Mouse (Mus musculus): ENCODE measurements around the gene Gm29735. TPM values are rescaled to one million over a fixed set of nuclear protein-coding genes. Genes with fewer than 3 reads are reported as not detected.
"Not testable (repeated sequence)": the region's sequence is repeated elsewhere in the genome, so short reads cannot be mapped to it uniquely, and the experiment has no call there.

Gene Gm29735
- not detected in 2 replicates for total RNA-seq (2014; rRNA removed; ENCODE audit: low replicate concordance)
- not detected in 2 replicates for polyA plus RNA-seq (2015; fragmentation: Nextera tagmentation; extraction: Ambion mirVana)

DNA sequence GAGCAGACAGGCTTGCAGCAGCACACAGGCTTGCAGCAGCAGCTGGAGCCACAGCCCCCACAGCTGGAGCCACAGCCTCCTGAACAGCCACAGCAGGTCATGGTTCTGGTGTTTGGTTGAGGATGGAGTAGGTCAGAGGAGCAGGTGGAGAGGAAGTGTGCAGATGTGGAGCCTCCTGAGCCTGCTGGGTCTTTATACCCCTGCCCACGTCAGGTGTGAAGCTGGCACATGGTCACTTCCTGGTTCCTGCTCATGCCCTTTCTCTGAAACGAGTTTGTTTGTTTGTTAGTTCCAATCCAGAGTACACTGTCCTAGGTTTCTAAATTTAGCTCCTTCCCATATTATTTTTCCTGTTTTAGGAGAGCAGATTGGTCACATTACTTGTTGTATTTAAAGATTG is at the start of gene Gm29735:
Gm29735 (minus strand) TSS at position 101 of the 400 bp plus-strand sequence.
- not testable (repeated sequence) for H3K4me2 ChIP-seq (ENCODE audit: low read depth, low read length); H3K4me3 ChIP-seq (ENCODE audit: low read depth, low read length); H3K27me3 ChIP-seq (ENCODE audit: control insufficient read depth, insufficient read depth, low read length); ATAC-seq (ENCODE audit: insufficient read depth, low read depth); DNase-seq (ENCODE audit: low spot score); H3K9ac ChIP-seq (replicated peaks; ENCODE audit: low read depth, low read length); H3K36me3 ChIP-seq (replicated peaks; ENCODE audit: control insufficient read depth, insufficient read depth, low read length); H3K27ac ChIP-seq (ENCODE audit: low read depth); H3K9me3 ChIP-seq (replicated peaks; ENCODE audit: control insufficient read depth, low read length); H3K4me1 ChIP-seq (ENCODE audit: control insufficient read depth, insufficient read depth)
- WGBS, result 26% methylated on average over 2 of the region's 2 CpGs

DNA sequence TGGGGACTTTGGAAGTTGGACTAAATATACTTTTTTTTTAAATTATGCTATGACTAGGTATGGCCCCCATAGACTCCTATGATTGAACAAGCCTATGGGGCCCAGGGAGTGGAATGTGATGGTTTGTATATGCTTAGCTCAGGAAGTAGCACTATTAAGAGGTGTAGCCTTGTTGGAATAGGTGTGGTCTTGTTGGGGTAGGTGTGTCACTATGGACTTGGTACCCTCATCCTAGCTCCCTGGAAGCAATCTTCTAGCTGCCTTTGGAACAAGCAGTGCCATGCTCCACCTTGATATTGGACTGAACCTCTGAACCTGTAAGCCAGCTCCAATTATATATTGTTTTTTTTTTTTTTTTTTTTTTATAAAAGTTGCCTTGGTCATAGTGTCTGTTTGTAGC is 48.6 kb upstream of the Gm29735 start:
- Histone ChIP-seq H3K4me3 (ENCODE audit: low read depth, low read length) (no peak overlapping the region), H3K9me3 (replicated peaks; ENCODE audit: control insufficient read depth, low read length) (no peaks in the 10 kb centered on the region), H3K9ac (replicated peaks; ENCODE audit: low read depth, low read length) (no peak overlapping the region), H3K27ac (ENCODE audit: low read depth) (no peak overlapping the region), H3K4me1 (ENCODE audit: control insufficient read depth, insufficient read depth) (no peaks in the 10 kb centered on the region), H3K27me3 (ENCODE audit: control insufficient read depth, insufficient read depth, low read length) (no peaks in the 10 kb centered on the region), H3K36me3 (replicated peaks; ENCODE audit: control insufficient read depth, insufficient read depth, low read length) (no peaks in the 10 kb centered on the region), H3K4me2 (ENCODE audit: low read depth, low read length) (no peak overlapping the region)
- TF ChIP-seq CTCF (IDR thresholded peaks at IDR 0.05; ENCODE audit: low read depth), result no peak
- TF ChIP-seq EP300 (IDR thresholded peaks at IDR 0.05; ENCODE audit: low read depth), result no peak
- ATAC-seq (ENCODE audit: insufficient read depth, low read depth) (no peak), DNase-seq (ENCODE audit: low spot score) (no peak)

DNA sequence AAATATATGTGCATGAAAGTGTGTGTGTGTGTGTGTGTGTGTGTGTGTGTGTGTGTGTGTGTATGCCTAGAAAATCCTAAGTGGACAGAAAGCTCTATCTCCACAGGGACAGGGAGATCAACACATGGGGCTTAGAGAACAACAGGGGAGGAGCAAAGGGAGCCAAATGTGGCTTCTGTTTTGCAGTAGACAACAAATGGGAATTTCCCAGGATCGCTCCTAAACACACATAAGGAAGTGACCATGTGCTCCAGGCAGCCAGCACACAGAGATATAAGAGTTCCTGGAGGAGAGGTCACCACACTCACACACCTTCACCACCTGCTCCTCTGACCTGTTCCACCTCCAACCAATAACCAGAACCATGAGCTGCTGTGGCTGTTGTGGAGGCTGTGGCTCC is 44.2 kb upstream of the Gm29735 start, which contains the start of gene Krtap5-3:
Krtap5-3 (plus strand) TSS at position 301 of the 400 bp plus-strand sequence.
- H3K4me2 ChIP-seq (ENCODE audit: low read depth, low read length), result no peak within 1 kb of the TSS
- ATAC-seq (ENCODE audit: insufficient read depth, low read depth) (no peak), DNase-seq (ENCODE audit: low spot score) (no peak)
- 57% methylated on average over 1 of the region's 1 CpGs for WGBS
- H3K4me1 ChIP-seq (ENCODE audit: control insufficient read depth, insufficient read depth), result no peaks in the 10 kb centered on the region
- no peak within 1 kb of the TSS for H3K27ac ChIP-seq (ENCODE audit: low read depth)
- H3K4me3 ChIP-seq (ENCODE audit: low read depth, low read length), result no peak within 1 kb of the TSS
- no peak within 1 kb of the TSS for H3K9ac ChIP-seq (replicated peaks; ENCODE audit: low read depth, low read length)
- H3K9me3 ChIP-seq (replicated peaks; ENCODE audit: control insufficient read depth, low read length), result no peaks in the 10 kb centered on the region
- H3K36me3 ChIP-seq (replicated peaks; ENCODE audit: control insufficient read depth, insufficient read depth, low read length), result no peaks in the 10 kb centered on the region
- TF ChIP-seq CTCF (IDR thresholded peaks at IDR 0.05; ENCODE audit: low read depth), result no peak
- no peak for TF ChIP-seq EP300 (IDR thresholded peaks at IDR 0.05; ENCODE audit: low read depth)
- H3K27me3 ChIP-seq (ENCODE audit: control insufficient read depth, insufficient read depth, low read length), result no peaks in the 10 kb centered on the region

DNA sequence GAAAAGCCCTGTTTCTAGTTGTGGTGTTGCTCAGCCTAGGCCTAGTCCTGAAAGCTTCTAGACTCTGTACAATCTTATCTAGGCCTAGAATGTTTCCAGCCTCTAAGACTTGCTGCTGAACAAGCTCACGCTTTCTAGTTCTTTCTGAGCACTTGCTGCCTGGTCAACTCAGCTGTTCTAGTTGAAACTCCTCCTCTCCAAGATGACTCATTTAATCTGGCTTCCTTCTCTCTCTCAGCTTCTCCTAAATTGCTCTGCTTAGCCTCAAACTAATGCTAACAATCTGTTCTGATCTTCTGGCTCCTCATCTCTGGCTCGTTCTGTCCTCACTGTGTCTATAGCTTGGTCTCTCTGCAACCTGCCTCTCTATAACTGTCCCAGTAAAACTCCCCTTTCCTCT is 41.8 kb upstream of the Gm29735 start:
- Histone ChIP-seq H3K9ac (replicated peaks; ENCODE audit: low read depth, low read length) (no peak overlapping the region), H3K4me2 (ENCODE audit: low read depth, low read length) (no peak overlapping the region), H3K4me3 (ENCODE audit: low read depth, low read length) (no peak overlapping the region), H3K9me3 (replicated peaks; ENCODE audit: control insufficient read depth, low read length) (no peaks in the 10 kb centered on the region), H3K27me3 (ENCODE audit: control insufficient read depth, insufficient read depth, low read length) (no peaks in the 10 kb centered on the region), H3K27ac (ENCODE audit: low read depth) (no peak overlapping the region), H3K4me1 (ENCODE audit: control insufficient read depth, insufficient read depth) (no peaks in the 10 kb centered on the region), H3K36me3 (replicated peaks; ENCODE audit: control insufficient read depth, insufficient read depth, low read length) (no peaks in the 10 kb centered on the region)
- DNase-seq (ENCODE audit: low spot score) (no peak), ATAC-seq (ENCODE audit: insufficient read depth, low read depth) (no peak)
- TF ChIP-seq EP300 (IDR thresholded peaks at IDR 0.05; ENCODE audit: low read depth), result no peak
- WGBS, result 60% methylated on average over 2 of the region's 2 CpGs

DNA sequence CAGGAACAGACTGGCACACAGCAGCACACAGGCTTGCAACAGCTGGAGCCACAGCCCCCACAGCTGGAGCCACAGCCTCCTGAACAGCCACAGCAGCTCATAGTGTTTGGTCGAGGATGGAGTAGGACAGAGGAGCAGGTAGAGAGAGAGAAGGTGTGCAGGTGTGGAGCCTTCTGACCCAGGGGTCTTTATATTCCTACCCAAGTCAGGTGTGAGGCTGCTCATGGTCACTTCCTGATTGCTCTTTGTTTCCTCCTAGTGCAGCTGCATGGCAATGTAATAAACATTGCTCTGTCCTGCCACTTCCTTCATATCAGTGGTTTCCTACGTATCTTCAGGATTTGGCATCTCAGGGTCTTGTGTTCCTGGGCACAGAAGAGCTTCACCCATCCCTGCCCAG is 33.4 kb upstream of the Gm29735 start, which contains the start of gene Gm10153:
Gm10153 (minus strand) TSS at position 101 of the 400 bp plus-strand sequence.
- no peak within 1 kb of the TSS for H3K4me2 ChIP-seq (ENCODE audit: low read depth, low read length)
- H3K27me3 ChIP-seq (ENCODE audit: control insufficient read depth, insufficient read depth, low read length), result no peaks in the 10 kb centered on the region
- ATAC-seq (ENCODE audit: insufficient read depth, low read depth) (no peak), DNase-seq (ENCODE audit: low spot score) (no peak)
- no peaks in the 10 kb centered on the region for H3K36me3 ChIP-seq (replicated peaks; ENCODE audit: control insufficient read depth, insufficient read depth, low read length)
- no peak within 1 kb of the TSS for H3K9ac ChIP-seq (replicated peaks; ENCODE audit: low read depth, low read length)
- no peaks in the 10 kb centered on the region for H3K4me1 ChIP-seq (ENCODE audit: control insufficient read depth, insufficient read depth)
- H3K27ac ChIP-seq (ENCODE audit: low read depth), result no peak within 1 kb of the TSS
- no peaks in the 10 kb centered on the region for H3K9me3 ChIP-seq (replicated peaks; ENCODE audit: control insufficient read depth, low read length)
- WGBS, result 29% methylated on average over 2 of the region's 2 CpGs
- TF ChIP-seq CTCF (IDR thresholded peaks at IDR 0.05; ENCODE audit: low read depth) (no peak), EP300 (IDR thresholded peaks at IDR 0.05; ENCODE audit: low read depth) (no peak)
- H3K4me3 ChIP-seq (ENCODE audit: low read depth, low read length), result no peak within 1 kb of the TSS

DNA sequence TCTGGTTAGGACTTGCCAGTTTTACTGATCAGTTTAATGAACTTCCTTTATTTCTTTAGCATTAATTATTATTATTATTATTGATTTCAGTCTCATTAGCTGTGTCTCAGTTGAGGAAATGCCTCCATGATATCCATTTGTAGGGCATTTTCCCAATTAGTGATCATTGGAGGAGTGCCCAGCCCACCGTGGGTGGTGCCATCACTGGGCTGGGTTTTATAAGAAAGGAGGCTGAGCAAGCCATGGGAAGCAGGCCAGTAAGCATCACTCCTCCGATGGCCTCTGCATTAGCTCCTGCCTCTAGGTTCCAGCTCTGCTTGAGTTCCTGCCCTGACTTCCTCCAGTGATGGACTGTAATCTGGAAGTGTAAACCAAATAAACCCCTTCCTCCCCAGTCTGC is 31.2 kb upstream of the Gm29735 start:
- H3K9me3 ChIP-seq (replicated peaks; ENCODE audit: control insufficient read depth, low read length), result no peaks in the 10 kb centered on the region
- WGBS, result 52% methylated on average over 2 of the region's 2 CpGs
- H3K4me1 ChIP-seq (ENCODE audit: control insufficient read depth, insufficient read depth), result no peaks in the 10 kb centered on the region
- DNase-seq (ENCODE audit: low spot score), result no peak
- no peaks in the 10 kb centered on the region for H3K36me3 ChIP-seq (replicated peaks; ENCODE audit: control insufficient read depth, insufficient read depth, low read length)
- TF ChIP-seq EP300 (IDR thresholded peaks at IDR 0.05; ENCODE audit: low read depth) (no peak), CTCF (IDR thresholded peaks at IDR 0.05; ENCODE audit: low read depth) (no peak)
- H3K27ac ChIP-seq (ENCODE audit: low read depth), result no peak overlapping the region
- no peak overlapping the region for H3K4me3 ChIP-seq (ENCODE audit: low read depth, low read length)
- no peak overlapping the region for H3K4me2 ChIP-seq (ENCODE audit: low read depth, low read length)
- no peak for ATAC-seq (ENCODE audit: insufficient read depth, low read depth)
- no peak overlapping the region for H3K9ac ChIP-seq (replicated peaks; ENCODE audit: low read depth, low read length)
- H3K27me3 ChIP-seq (ENCODE audit: control insufficient read depth, insufficient read depth, low read length), result no peaks in the 10 kb centered on the region
